Mouse (Mus musculus) cerebellum, adult 18-20 months (tissue): ENCODE data around the gene Gm30302.

Experiments used
- DNase-seq, 2 experiments: peaks; one replicate each; pipeline ENCODE4 v3.0.0; 2021

Gene Gm30302

GRCm38 (mm10) chr13:49736430-49736829 lies 62.4 kb downstream of the Gm30302 start:
- no peak for DNase-seq
